Mouse (Mus musculus) MEL (cell line): ENCODE measurements around the gene Tnf.

Experiments used
- CTCF ChIP-seq, 3 experiments: IDR thresholded peaks in 2 of 3; conservative IDR thresholded peaks in 1 of 3; 2 replicates each; pipeline ENCODE4 v1.5.1; 2011 to 2012; ENCODE audit warnings: low read length in 3 of 3, low read depth in 2 of 3, mild to moderate bottlenecking in 2 of 3, improper control_type of control experiment in 1 of 3, inconsistent platforms in 1 of 3, mixed read lengths in 1 of 3, moderate library complexity in 1 of 3; ENCODE audit not compliant: control insufficient read depth in 1 of 3, insufficient read depth in 1 of 3, poor library complexity in 1 of 3, severe bottlenecking in 1 of 3
- TAL1 ChIP-seq: IDR thresholded peaks from 2 replicates; pipeline ENCODE4 v1.6.1; 2012; ENCODE audit warnings: mild to moderate bottlenecking, inconsistent platforms, low read length, moderate library complexity, mixed read lengths

DNA sequence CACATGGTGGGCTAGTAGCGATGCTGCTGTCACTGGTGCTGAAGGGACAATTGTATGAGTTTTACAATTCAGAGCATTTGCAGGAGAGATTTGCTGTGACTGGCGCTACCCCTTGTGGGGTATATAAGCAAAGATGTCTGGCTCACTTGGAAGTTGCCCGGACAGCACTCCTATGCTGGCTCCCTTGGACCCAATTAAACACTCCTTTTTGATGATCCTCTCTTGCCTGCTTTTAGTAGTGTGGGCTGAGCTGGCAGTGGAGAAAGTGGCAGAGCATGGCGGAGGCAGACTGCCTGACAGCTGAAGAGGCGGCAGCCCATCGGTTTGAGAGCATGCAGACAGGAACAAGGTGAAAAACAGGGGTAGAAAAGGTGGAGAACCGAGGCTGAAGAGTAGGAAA, 34.0 kb downstream of the Tnf start:
- TF ChIP-seq CTCF (IDR thresholded peaks at IDR 0.05 in 2 of 3, conservative IDR thresholded peaks at IDR 0.05 in 1 of 3; ENCODE audit: control insufficient read depth in 1 of 3, insufficient read depth in 1 of 3, low read depth in 2 of 3, low read length in 3 of 3, poor library complexity in 1 of 3, severe bottlenecking in 1 of 3), result no peak
- no peak for TF ChIP-seq TAL1
